Mouse (Mus musculus) layer of hippocampus, postnatal 14 days (tissue): Measurements from ENCODE around the gene Bsdc1. TPM values are rescaled to one million over a fixed set of nuclear protein-coding genes. Genes with fewer than 3 reads are reported as not detected.
"Not testable (repeated sequence)": the region's sequence is repeated elsewhere in the genome, so short reads cannot be mapped to it uniquely, and the experiment has no call there.

Experiments used
- DNase-seq, 2 experiments: peaks; one replicate each; pipeline ENCODE4 v3.0.0; 2021 to 2022; ENCODE audit warnings: low spot score in 2 of 2, mixed read lengths in 1 of 2
- long read RNA-seq, 2 experiments: library from polyadenylated mRNA; stranded (forward); transcript quantifications; one replicate each; pipeline ENCODE4 v2.0.0; 2021
- total RNA-seq, 2 experiments: library from RNA; stranded (reverse); gene quantifications; 2 replicates each; pipeline ENCODE4 v1.2.3; 2021

Gene Bsdc1
- 10 to 100 TPM; 52.2 to 54.2 TPM for total RNA-seq
- long read RNA-seq, experiment 1, transcript Bsdc1-201 (11 exons, 2,823 nt) = major isoform, 26 of 38 reads
- long read RNA-seq, experiment 1, partial matches to known transcripts = 8 of 38 reads
- long read RNA-seq, experiment 1, other reads (novel, unspliced or antisense) = 4 of 38 reads
- long read RNA-seq, experiment 2, transcript Bsdc1-201 (11 exons, 2,823 nt) = major isoform, 19 of 38 reads
- long read RNA-seq, experiment 2, partial matches to known transcripts = 17 of 38 reads
- long read RNA-seq, experiment 2, other reads (novel, unspliced or antisense) = 2 of 38 reads

- peak; percentile 99 to 100 for DNase-seq
These were observed at the start of gene Bsdc1 for GRCm38 (mm10) chr4:129461183-129461960. Gene Bsdc1 (plus strand): TSS chr4:129461581.

GRCm38 (mm10) chr4:129415892-129416291 is 45.5 kb upstream of the Bsdc1 start:
- no peak for DNase-seq

GRCm38 (mm10) chr4:129416478-129416877 is 44.9 kb upstream of the Bsdc1 start:
- DNase-seq = no peak

- no peak for DNase-seq
These were observed 43.1 kb upstream of the Bsdc1 start for GRCm38 (mm10) chr4:129418321-129418720.

GRCm38 (mm10) chr4:129440340-129441063 is 20.9 kb upstream of the Bsdc1 start, which contains the start of gene Zbtb8b:
Gene Zbtb8b (minus strand): TSS chr4:129440853.
- peak; percentile 70 to 87 for DNase-seq

GRCm38 (mm10) chr4:129441145-129441544 is 20.2 kb upstream of the Bsdc1 start:
- DNase-seq = no peak

GRCm38 (mm10) chr4:129447360-129447759 is 14.0 kb upstream of the Bsdc1 start:
- DNase-seq = no peak

GRCm38 (mm10) chr4:129447778-129448563 is 13.4 kb upstream of the Bsdc1 start:
- no peak for DNase-seq

GRCm38 (mm10) chr4:129448713-129449112 is 12.7 kb upstream of the Bsdc1 start:
- no peak for DNase-seq

GRCm38 (mm10) chr4:129450851-129451250 is 10.5 kb upstream of the Bsdc1 start:
- no peak for DNase-seq

GRCm38 (mm10) chr4:129451471-129452169 is 9.8 kb upstream of the Bsdc1 start:
- DNase-seq = no peak

- DNase-seq = peak; percentile 64 to 87
These were observed 6.1 kb upstream of the Bsdc1 start for GRCm38 (mm10) chr4:129455265-129455664.

GRCm38 (mm10) chr4:129456126-129456525 is 5.3 kb upstream of the Bsdc1 start:
- DNase-seq = no peak

GRCm38 (mm10) chr4:129457311-129457710 is 4.1 kb upstream of the Bsdc1 start:
- not testable (repeated sequence) for DNase-seq

- no peak for DNase-seq
These were observed 1.7 kb upstream of the Bsdc1 start for GRCm38 (mm10) chr4:129459726-129460125.

- no peak for DNase-seq
These were observed 576 bp upstream of the Bsdc1 start for GRCm38 (mm10) chr4:129460827-129461182.

- no peak for DNase-seq
These were observed 737 bp downstream of the Bsdc1 start for GRCm38 (mm10) chr4:129462118-129462517.

GRCm38 (mm10) chr4:129463097-129464059 is 2.0 kb downstream of the Bsdc1 start:
- no peak for DNase-seq

GRCm38 (mm10) chr4:129464286-129464815 is 3.0 kb downstream of the Bsdc1 start:
- no peak for DNase-seq
